Mouse (Mus musculus): ENCODE measurements at regions not wholly inside any gene's neighbourhood (a gene's known extent, or its start where the extent isn't known, plus 50 kb on each side); places are given as distances from the start of the nearest gene placed in this dataset.

- no peak for ATAC-seq (ENCODE audit: insufficient number of reproducible peaks, low FRiP score, low TSS enrichment)
These were observed 927.6 kb downstream of the Rab28 start for GRCm38 (mm10) chr5:40780363-40780762.

GRCm38 (mm10) chr5:40779902-40780301, 928.1 kb downstream of the Rab28 start:
- no peak for ATAC-seq (ENCODE audit: insufficient number of reproducible peaks, low FRiP score, low TSS enrichment)

GRCm38 (mm10) chr5:40775856-40776255, 932.1 kb downstream of the Rab28 start:
- ATAC-seq (ENCODE audit: insufficient number of reproducible peaks, low FRiP score, low TSS enrichment), result no peak

- ATAC-seq (ENCODE audit: insufficient number of reproducible peaks, low FRiP score, low TSS enrichment), result peak; percentile 99
These were observed 947.7 kb downstream of the Rab28 start for GRCm38 (mm10) chr5:40760224-40760623.

- no peak for ATAC-seq (ENCODE audit: insufficient number of reproducible peaks, low FRiP score, low TSS enrichment)
These were observed 957.9 kb downstream of the Rab28 start for GRCm38 (mm10) chr5:40750044-40750443.

GRCm38 (mm10) chr5:40735660-40736059, 972.3 kb downstream of the Rab28 start:
- ATAC-seq (ENCODE audit: insufficient number of reproducible peaks, low FRiP score, low TSS enrichment), result no peak

GRCm38 (mm10) chr5:40733844-40734566, 974.0 kb downstream of the Rab28 start:
- ATAC-seq (ENCODE audit: insufficient number of reproducible peaks, low FRiP score, low TSS enrichment), result no peak

GRCm38 (mm10) chr5:40714497-40715128, 959.3 kb upstream of the Hs3st1 start:
- ATAC-seq (ENCODE audit: insufficient number of reproducible peaks, low FRiP score, low TSS enrichment), result no peak

GRCm38 (mm10) chr5:40701651-40702050, 946.4 kb upstream of the Hs3st1 start:
- ATAC-seq (ENCODE audit: insufficient number of reproducible peaks, low FRiP score, low TSS enrichment), result no peak

- no peak for ATAC-seq (ENCODE audit: insufficient number of reproducible peaks, low FRiP score, low TSS enrichment)
These were observed 942.4 kb upstream of the Hs3st1 start for GRCm38 (mm10) chr5:40697517-40698298.

Data from cerebellum, adult (tissue).